Mouse (Mus musculus) kidney, embryonic 14.5 days (tissue): ENCODE data around the gene Smarca4. TPM values are rescaled to one million over a fixed set of nuclear protein-coding genes. Genes with fewer than 3 reads are reported as not detected.

Source experiments
- ATAC-seq: fragments of 200-750 bp; cut with Nextera tagmentation; 2 replicates; pipeline ENCODE4 v1.8.0; 2017; ENCODE audit warnings: moderate number of reproducible peaks, mild to moderate bottlenecking, moderate TSS enrichment, moderate library complexity; ENCODE audit not compliant: low FRiP score, low TSS enrichment
- H3K27ac ChIP-seq: fragments of 300-500 bp; sonication (generic); 2 replicates; pipeline ENCODE4 v1.5.1; 2014; ENCODE audit warnings: low read depth, mild to moderate bottlenecking, low read length, moderate library complexity, mixed read lengths
- H3K27me3 ChIP-seq: fragments of 300-500 bp; sonication (generic); 2 replicates; pipeline ENCODE4 v1.6.1; 2014; ENCODE audit warnings: mild to moderate bottlenecking, low read length; ENCODE audit not compliant: control insufficient read depth, insufficient read depth
- H3K36me3 ChIP-seq: fragments of 300-500 bp; sonication (generic); 2 replicates; pipeline ENCODE4 v1.6.1; 2014; ENCODE audit warnings: low read length, mixed read lengths; ENCODE audit not compliant: control insufficient read depth, insufficient read depth
- H3K4me1 ChIP-seq: fragments of 300-500 bp; sonication (generic); 2 replicates; pipeline ENCODE4 v1.6.1; 2014; ENCODE audit warnings: low read length, mixed read lengths; ENCODE audit not compliant: control insufficient read depth, insufficient read depth
- H3K4me2 ChIP-seq: fragments of 300-500 bp; sonication (generic); replicated peaks from 2 replicates; pipeline ENCODE4 v1.6.1; 2014; ENCODE audit warnings: low read depth, mild to moderate bottlenecking, low read length
- H3K4me3 ChIP-seq: fragments of 300-500 bp; sonication (generic); 2 replicates; pipeline ENCODE4 v1.5.1; 2014; ENCODE audit warnings: mild to moderate bottlenecking, low read length
- H3K9ac ChIP-seq: fragments of 300-500 bp; sonication (generic); 2 replicates; pipeline ENCODE4 v1.6.1; 2014; ENCODE audit warnings: low read depth, mild to moderate bottlenecking, low read length, moderate library complexity
- H3K9me3 ChIP-seq: fragments of 300-500 bp; sonication (generic); 2 replicates; pipeline ENCODE4 v1.6.1; 2016; ENCODE audit warnings: low read length; ENCODE audit not compliant: control insufficient read depth
- WGBS: fragments of 180-500 bp; shearing (Covaris S2); extraction: QIAGEN DNeasy Blood & Tissue Kit; methylation state at CpG from one replicate; pipeline ENCODE4 v1.1.7; 2014; 5-methylcytosine and 5-hydroxymethylcytosine counted together
- polyA plus RNA-seq: library from polyadenylated mRNA; unstranded; fragments of >200 nt; fragmentation: Nextera tagmentation; extraction: Ambion mirVana; gene quantifications from 2 replicates; pipeline ENCODE4 v1.2.1, GENCODE M21; 2014

Smarca4 gene
- polyA plus RNA-seq, 1 experiment from 2014 or later, result 125 TPM

DNA sequence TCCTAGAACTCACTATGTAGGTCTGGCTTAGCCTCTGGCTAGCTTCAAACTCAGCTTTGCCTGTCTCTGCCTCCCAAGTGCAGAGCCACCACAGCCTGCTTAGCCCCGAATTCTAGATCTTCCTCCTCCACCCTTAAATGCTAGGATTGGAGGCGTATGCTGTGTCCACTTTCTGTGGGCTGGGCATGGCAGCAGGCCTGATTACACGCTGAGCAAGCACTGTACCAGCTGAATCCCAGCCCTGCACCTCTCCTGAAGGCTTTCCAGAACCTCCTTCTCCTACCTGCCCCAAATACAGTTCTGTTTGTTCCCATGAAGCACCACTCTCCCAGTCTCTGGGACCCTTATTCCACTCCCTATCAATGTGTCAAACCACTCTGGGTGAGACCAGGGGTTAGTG, 93.4 kb downstream of the Smarca4 start:
- H3K27me3 ChIP-seq, result no peaks in the 10 kb centered on the region
- no peak overlapping the region for H3K4me2 ChIP-seq
- H3K9me3 ChIP-seq, result no peaks in the 10 kb centered on the region
- no peak overlapping the region for H3K9ac ChIP-seq
- H3K36me3 ChIP-seq, result peaks cover 35% of the 10 kb centered on the region
- WGBS, result 93% methylated on average over 3 of the region's 3 CpGs
- ATAC-seq, result no peak
- H3K4me1 ChIP-seq, result no peaks in the 10 kb centered on the region
- no peak overlapping the region for H3K27ac ChIP-seq
- no peak overlapping the region for H3K4me3 ChIP-seq

DNA sequence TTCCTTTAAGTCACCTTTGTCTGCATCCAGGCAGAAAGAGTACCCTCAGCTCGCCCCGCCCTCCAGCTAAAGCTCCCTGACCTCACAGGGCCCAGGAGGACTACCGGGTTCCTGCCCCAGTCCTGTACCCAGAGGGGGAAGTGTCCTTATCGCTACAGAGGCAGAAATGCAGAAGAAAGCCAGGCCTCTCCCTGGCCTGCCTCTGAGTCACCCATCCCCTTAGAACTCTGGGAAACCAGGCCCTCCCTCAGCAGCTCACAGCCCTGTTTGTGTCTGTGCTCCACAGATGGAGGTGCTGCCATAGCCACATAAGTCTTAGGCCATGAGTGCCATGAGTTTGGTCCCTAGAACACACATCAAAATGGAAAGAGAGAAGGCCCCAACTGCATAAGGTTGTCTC, 99.3 kb downstream of the Smarca4 start:
- 63% methylated on average over 4 of the region's 4 CpGs for WGBS
- no peak overlapping the region for H3K27ac ChIP-seq
- H3K9ac ChIP-seq, result no peak overlapping the region
- no peaks in the 10 kb centered on the region for H3K9me3 ChIP-seq
- no peaks in the 10 kb centered on the region for H3K36me3 ChIP-seq
- H3K27me3 ChIP-seq, result no peaks in the 10 kb centered on the region
- H3K4me1 ChIP-seq, result no peaks in the 10 kb centered on the region
- H3K4me3 ChIP-seq, result no peak overlapping the region
- ATAC-seq, result peak; percentile 60; the same call in 1 of the 2 replicates
- no peak overlapping the region for H3K4me2 ChIP-seq

- Histone ChIP-seq H3K36me3 (no peaks in the 10 kb centered on the region), H3K27me3 (no peaks in the 10 kb centered on the region), H3K9ac (no peak overlapping the region), H3K4me3 (no peak overlapping the region), H3K9me3 (no peaks in the 10 kb centered on the region), H3K4me1 (no peaks in the 10 kb centered on the region), H3K27ac (no peak overlapping the region), H3K4me2 (no peak overlapping the region)
- ATAC-seq, result no peak
- WGBS, result 93% methylated on average over 2 of the region's 2 CpGs
Observed at GRCm38 (mm10) chr9:21717015-21717414, 101.0 kb downstream of the Smarca4 start.

GRCm38 (mm10) chr9:21721036-21721435, 105.1 kb downstream of the Smarca4 start:
- no peak overlapping the region for H3K27ac ChIP-seq
- no peak overlapping the region for H3K4me3 ChIP-seq
- H3K4me2 ChIP-seq, result no peak overlapping the region
- ATAC-seq, result no peak
- no peaks in the 10 kb centered on the region for H3K9me3 ChIP-seq
- no peaks in the 10 kb centered on the region for H3K27me3 ChIP-seq
- peaks cover 8% of the 10 kb centered on the region; the same call in 1 of the 2 replicates for H3K4me1 ChIP-seq
- H3K36me3 ChIP-seq, result no peaks in the 10 kb centered on the region
- WGBS, result 58% methylated on average over 2 of the region's 2 CpGs
- H3K9ac ChIP-seq, result 0 out of 2 replicates have a peak overlapping the region, but pooled peaks have one; percentile 12

- Histone ChIP-seq H3K9ac (peak within 1 kb of the TSS; percentile 75), H3K4me2 (peak within 1 kb of the TSS; percentile 69), H3K4me3 (peak within 1 kb of the TSS; percentile 84), H3K27ac (peak within 1 kb of the TSS; percentile 96), H3K4me1 (peaks cover 8% of the 10 kb centered on the region; the same call in 1 of the 2 replicates), H3K27me3 (no peaks in the 10 kb centered on the region), H3K36me3 (no peaks in the 10 kb centered on the region; the same call in 1 of the 2 replicates), H3K9me3 (no peaks in the 10 kb centered on the region)
- ATAC-seq, result peak; percentile 81
- under 1% methylated on average over 47 of the region's 47 CpGs for WGBS
Observed at GRCm38 (mm10) chr9:21723377-21724146, 107.6 kb downstream of the Smarca4 start, which contains the start of gene Ldlr. Ldlr (plus strand) TSS chr9:21723483.

- H3K27ac ChIP-seq, result peak overlapping the region; percentile 96; the same call in 1 of the 2 replicates
- peaks cover 8% of the 10 kb centered on the region; the same call in 1 of the 2 replicates for H3K4me1 ChIP-seq
- H3K36me3 ChIP-seq, result no peaks in the 10 kb centered on the region; the same call in 1 of the 2 replicates
- peak overlapping the region; percentile 75 for H3K9ac ChIP-seq
- no peaks in the 10 kb centered on the region for H3K27me3 ChIP-seq
- WGBS, result under 1% methylated on average over 18 of the region's 18 CpGs
- ATAC-seq, result peak; percentile 97
- H3K9me3 ChIP-seq, result no peaks in the 10 kb centered on the region
- peak overlapping the region; percentile 69 for H3K4me2 ChIP-seq
- peak overlapping the region; percentile 84 for H3K4me3 ChIP-seq
Observed at GRCm38 (mm10) chr9:21724147-21724536, 108.2 kb downstream of the Smarca4 start.

- no peaks in the 10 kb centered on the region for H3K9me3 ChIP-seq
- H3K4me1 ChIP-seq, result peaks cover 8% of the 10 kb centered on the region; the same call in 1 of the 2 replicates
- 75% methylated on average over 23 of the region's 23 CpGs for WGBS
- no peaks in the 10 kb centered on the region for H3K27me3 ChIP-seq
- peak overlapping the region; percentile 84 for H3K4me3 ChIP-seq
- no peaks in the 10 kb centered on the region; the same call in 1 of the 2 replicates for H3K36me3 ChIP-seq
- peak overlapping the region; percentile 69 for H3K4me2 ChIP-seq
- no peak overlapping the region for H3K27ac ChIP-seq
- no peak overlapping the region for H3K9ac ChIP-seq
- no peak for ATAC-seq
Observed at GRCm38 (mm10) chr9:21725224-21726121, 109.5 kb downstream of the Smarca4 start.

DNA sequence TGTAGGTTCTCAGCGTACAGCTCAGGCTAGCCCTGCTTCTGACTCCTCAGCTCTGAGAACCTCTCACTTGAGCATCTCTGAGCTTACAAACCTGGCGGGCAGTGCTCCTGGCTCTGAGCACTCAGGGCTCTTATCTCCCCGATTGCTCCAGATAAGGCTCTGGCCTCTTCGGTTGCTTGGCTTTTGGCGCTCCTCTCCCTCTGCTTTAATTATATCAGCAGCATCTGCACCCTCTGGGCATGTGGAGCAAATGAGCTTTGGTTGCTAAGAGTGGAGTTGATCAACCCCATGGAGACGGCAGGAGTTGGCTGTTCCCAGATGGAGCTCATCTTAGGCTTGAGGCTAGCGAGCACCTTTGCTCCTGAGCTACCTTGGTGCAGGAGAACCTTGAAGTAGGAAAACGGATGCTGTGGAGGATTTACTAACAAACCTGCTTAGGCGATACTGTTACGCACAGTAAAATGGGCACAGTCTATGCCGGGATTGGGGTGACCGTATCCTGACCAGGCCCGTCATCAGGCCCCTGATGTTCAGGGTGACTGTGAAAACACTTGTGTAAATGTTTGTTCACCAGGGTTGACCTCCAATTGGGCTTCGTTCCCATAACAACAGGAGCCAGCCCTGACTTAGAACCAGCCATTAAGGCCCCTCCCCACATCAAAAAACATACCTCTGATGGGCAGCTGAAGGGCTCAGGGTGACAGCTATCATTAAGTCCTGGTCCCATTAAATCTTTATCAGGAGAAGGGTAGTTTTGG, 110.4 kb downstream of the Smarca4 start:
- 70% methylated on average over 14 of the region's 14 CpGs for WGBS
- Histone ChIP-seq H3K4me3 (no peak overlapping the region), H3K4me1 (peaks cover 8% of the 10 kb centered on the region; the same call in 1 of the 2 replicates), H3K9ac (no peak overlapping the region), H3K27me3 (no peaks in the 10 kb centered on the region), H3K36me3 (no peaks in the 10 kb centered on the region; the same call in 1 of the 2 replicates), H3K9me3 (no peaks in the 10 kb centered on the region), H3K4me2 (no peak overlapping the region), H3K27ac (no peak overlapping the region)
- ATAC-seq, result no peak
